Mouse (Mus musculus): ENCODE data around the gene Lrrc10b. TPM values are rescaled to one million over a fixed set of nuclear protein-coding genes. Genes with fewer than 3 reads are reported as not detected.

Lrrc10b gene
- total and polyA plus RNA-seq, 3 experiments = not detected

- Histone ChIP-seq H3K9me3 (replicated peaks; ENCODE audit: insufficient read depth, low read length) (no peaks in the 10 kb centered on the region), H3K9ac (ENCODE audit: control insufficient read depth, low read depth, low read length, poor library complexity, severe bottlenecking) (no peak overlapping the region), H3K79me2 (ENCODE audit: control insufficient read depth, insufficient read depth, low read length, poor library complexity) (no peaks in the 10 kb centered on the region), H3K36me3 (ENCODE audit: control insufficient read depth in 1 of 2, insufficient read depth in 2 of 2, low read length in 2 of 2) (no peaks in the 10 kb centered on the region), H3K4me3 (ENCODE audit: control insufficient read depth in 1 of 2, insufficient read depth in 1 of 2, low read depth in 2 of 2, low read length in 2 of 2) (no peak overlapping the region), H3K4me1 (ENCODE audit: control insufficient read depth in 1 of 2, insufficient read depth in 2 of 2, low read length in 2 of 2) (no peaks in the 10 kb centered on the region), H3K27me3 (ENCODE audit: control insufficient read depth in 1 of 2, insufficient read depth in 2 of 2, low read length in 2 of 2) (0 out of 4 replicates have a peak, but pooled peaks cover 0 to 2% of the 10 kb centered on the region in 2 experiments), H3K27ac (ENCODE audit: control insufficient read depth, low read depth, low read length) (no peak overlapping the region)
- 0 out of 2 replicates have a peak, but pooled peaks have one; percentile 30 for TF ChIP-seq MXI1 (IDR thresholded peaks at IDR 0.05; ENCODE audit: low read depth, low read length)
- no peak for TF ChIP-seq USF2 (IDR thresholded peaks at IDR 0.05; ENCODE audit: borderline replicate concordance in 1 of 2, insufficient read depth in 1 of 2, low read depth in 1 of 2, low read length in 2 of 2)
- no peak for DNase-seq (ENCODE audit: low read depth, low spot score)
Measured at GRCm38 (mm10) chr19:10436726-10437125, 20.5 kb downstream of the Lrrc10b start.

- Histone ChIP-seq H3K4me1 (ENCODE audit: control insufficient read depth in 1 of 2, insufficient read depth in 2 of 2, low read length in 2 of 2) (no peaks in the 10 kb centered on the region), H3K9ac (ENCODE audit: control insufficient read depth, low read depth, low read length, poor library complexity, severe bottlenecking) (no peak overlapping the region), H3K36me3 (ENCODE audit: control insufficient read depth in 1 of 2, insufficient read depth in 2 of 2, low read length in 2 of 2) (no peaks in the 10 kb centered on the region), H3K27me3 (ENCODE audit: control insufficient read depth in 1 of 2, insufficient read depth in 2 of 2, low read length in 2 of 2) (0 out of 4 replicates have a peak, but pooled peaks cover 0 to 2% of the 10 kb centered on the region in 2 experiments), H3K27ac (ENCODE audit: control insufficient read depth, low read depth, low read length) (no peak overlapping the region), H3K9me3 (replicated peaks; ENCODE audit: insufficient read depth, low read length) (no peaks in the 10 kb centered on the region), H3K4me3 (ENCODE audit: control insufficient read depth in 1 of 2, insufficient read depth in 1 of 2, low read depth in 2 of 2, low read length in 2 of 2) (no peak overlapping the region), H3K79me2 (ENCODE audit: control insufficient read depth, insufficient read depth, low read length, poor library complexity) (no peaks in the 10 kb centered on the region)
- DNase-seq (ENCODE audit: low read depth, low spot score) = peak; percentile 75
- TF ChIP-seq POLR2AphosphoS5 (IDR thresholded peaks at IDR 0.05; ENCODE audit: borderline replicate concordance, low read depth, low read length) (no peak), ZNF384 (IDR thresholded peaks at IDR 0.05; ENCODE audit: low read depth, low read length) (no peak), MYC (IDR thresholded peaks at IDR 0.05; ENCODE audit: low read depth, low read length) (no peak), RAD21 (IDR thresholded peaks at IDR 0.05; ENCODE audit: low read depth, low read length) (peak; percentile 37), ZKSCAN1 (IDR thresholded peaks at IDR 0.05; ENCODE audit: low read depth, low read length) (no peak), MAZ (IDR thresholded peaks at IDR 0.05; ENCODE audit: low read depth, low read length) (no peak), GABPA (IDR thresholded peaks at IDR 0.05; ENCODE audit: low read depth, low read length) (no peak), MEF2A (IDR thresholded peaks at IDR 0.05; ENCODE audit: extremely low read depth, insufficient replicate concordance, low read depth, low read length, poor library complexity, severe bottlenecking) (no peak), ZMIZ1 (IDR thresholded peaks at IDR 0.05; ENCODE audit: low read depth, low read length) (no peak), MXI1 (IDR thresholded peaks at IDR 0.05; ENCODE audit: low read depth, low read length) (no peak), POLR2AphosphoS2 (IDR thresholded peaks at IDR 0.05; ENCODE audit: low read length) (no peak), SIN3A (IDR thresholded peaks at IDR 0.05; ENCODE audit: low read length) (no peak), GATA1 (IDR thresholded peaks at IDR 0.05; ENCODE audit: low read depth, low read length) (no peak), KAT2A (conservative IDR thresholded peaks at IDR 0.05; ENCODE audit: low read depth, low read length) (no peak), JUND (IDR thresholded peaks at IDR 0.05; ENCODE audit: low read depth, low read length) (no peak), TCF12 (IDR thresholded peaks at IDR 0.05; ENCODE audit: low read depth, low read length) (no peak), MYB (IDR thresholded peaks at IDR 0.05; ENCODE audit: low read depth, low read length) (no peak), SMC3 (IDR thresholded peaks at IDR 0.05; ENCODE audit: low read depth, low read length) (peak; percentile 75), NELFE (IDR thresholded peaks at IDR 0.05; ENCODE audit: low read depth, low read length) (no peak), CHD2 (IDR thresholded peaks at IDR 0.05; ENCODE audit: low read length) (no peak), CTCF (IDR thresholded peaks at IDR 0.05 in 2 of 3, conservative IDR thresholded peaks at IDR 0.05 in 1 of 3; ENCODE audit: control insufficient read depth in 1 of 3, insufficient read depth in 1 of 3, low read depth in 2 of 3, low read length in 3 of 3, poor library complexity in 1 of 3, severe bottlenecking in 1 of 3) (peak; percentile 70 to 74 (median 74)), BHLHE40 (IDR thresholded peaks at IDR 0.05; ENCODE audit: borderline replicate concordance, low read depth, low read length) (no peak), ELF1 (IDR thresholded peaks at IDR 0.05; ENCODE audit: low read depth, low read length) (no peak), TBP (IDR thresholded peaks at IDR 0.05; ENCODE audit: low read depth, low read length) (no peak), MAFK (IDR thresholded peaks at IDR 0.05; ENCODE audit: borderline replicate concordance, low read depth, low read length) (no peak), POLR2A (IDR thresholded peaks at IDR 0.05; ENCODE audit: control insufficient read depth in 1 of 2, insufficient read depth in 1 of 2, low read depth in 1 of 2, low read length in 2 of 2, poor library complexity in 1 of 2) (no peak)
Measured at GRCm38 (mm10) chr19:10435908-10436307, 21.4 kb downstream of the Lrrc10b start.
